Mouse (Mus musculus): ENCODE results near the gene Zfp536.

DNA sequence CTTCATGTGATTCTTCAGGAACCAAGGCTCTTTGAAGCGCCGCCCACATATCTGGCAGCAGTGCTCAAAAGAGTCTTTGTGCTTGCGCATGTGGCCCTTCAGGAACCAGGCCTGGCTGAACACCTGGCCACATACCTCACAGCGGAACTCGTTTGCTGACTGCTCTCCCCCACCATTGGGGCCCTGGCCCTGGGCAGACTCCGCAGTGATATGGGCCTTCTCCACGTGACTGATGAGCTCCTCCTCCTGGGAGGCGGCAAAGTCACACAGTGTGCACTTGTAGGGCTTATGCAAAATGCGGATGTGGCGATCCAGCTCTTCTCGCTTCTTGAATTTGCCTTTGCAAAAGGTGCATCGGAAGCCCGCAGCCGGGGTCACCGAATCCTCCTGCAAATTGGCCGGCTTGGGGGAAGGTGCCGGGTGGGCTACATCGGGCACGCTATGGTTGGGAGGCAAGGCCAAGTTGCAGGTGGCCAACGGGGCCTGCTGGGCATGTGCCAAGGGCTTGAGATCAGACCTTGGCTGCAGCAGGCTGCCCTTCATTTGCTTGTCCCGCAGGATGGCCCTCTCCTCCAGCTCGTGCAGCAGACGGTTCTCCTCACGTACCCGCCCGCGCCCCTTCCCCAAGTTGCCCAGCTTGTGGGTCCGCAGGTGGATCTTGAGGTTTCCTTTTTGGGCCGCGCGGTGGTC, 204.5 kb downstream of the Zfp536 start:
- TF ChIP-seq CTCF (IDR thresholded peaks at IDR 0.05), result no peak
- TF ChIP-seq EP300 (IDR thresholded peaks at IDR 0.05), result no peak

Measured in lung, postnatal 0 days (tissue).